Mouse (Mus musculus): ENCODE measurements around the gene Smco4. TPM values are rescaled to one million over a fixed set of nuclear protein-coding genes. Genes with fewer than 3 reads are reported as not detected.
"Not testable (repeated sequence)": the region's sequence is repeated elsewhere in the genome, so short reads cannot be mapped to it uniquely, and the experiment has no call there.

Gene Smco4
- polyA plus RNA-seq, 1 experiment, result 32.0 TPM

GRCm38 (mm10) chr9:15538979-15539533 is 45.8 kb downstream of the Smco4 start:
- DNase-seq, result no peak
- no peaks in the 10 kb centered on the region for H3K27me3 ChIP-seq (replicated peaks; ENCODE audit: control insufficient read depth, insufficient read depth, low read length)
- no peak overlapping the region for H3K27ac ChIP-seq (ENCODE audit: insufficient read depth, low read depth, low read length)
- peaks cover 7% of the 10 kb centered on the region; the same call in 1 of the 2 replicates for H3K4me1 ChIP-seq (ENCODE audit: control insufficient read depth, insufficient read depth, low read length)
- H3K4me3 ChIP-seq (ENCODE audit: insufficient read depth, low read depth, low read length), result no peak overlapping the region
- 88% methylated on average over 8 of the region's 8 CpGs for WGBS
- TF ChIP-seq CTCF (conservative IDR thresholded peaks at IDR 0.05; ENCODE audit: insufficient read depth, insufficient read length, low read depth, low read length) (no peak), POLR2A (IDR thresholded peaks at IDR 0.05; ENCODE audit: low read depth, low read length) (no peak)
- no peaks in the 10 kb centered on the region for H3K36me3 ChIP-seq (ENCODE audit: control insufficient read depth, insufficient read depth, low read length)

- 62% methylated on average over 5 of the region's 5 CpGs for WGBS
- Histone ChIP-seq H3K27me3 (replicated peaks; ENCODE audit: control insufficient read depth, insufficient read depth, low read length) (no peaks in the 10 kb centered on the region), H3K36me3 (ENCODE audit: control insufficient read depth, insufficient read depth, low read length) (no peaks in the 10 kb centered on the region), H3K4me1 (ENCODE audit: control insufficient read depth, insufficient read depth, low read length) (no peaks in the 10 kb centered on the region; the same call in 1 of the 2 replicates), H3K4me3 (ENCODE audit: insufficient read depth, low read depth, low read length) (no peak overlapping the region), H3K27ac (ENCODE audit: insufficient read depth, low read depth, low read length) (0 out of 2 replicates have a peak overlapping the region, but pooled peaks have one; percentile 20)
- no peak for TF ChIP-seq POLR2A (IDR thresholded peaks at IDR 0.05; ENCODE audit: low read depth, low read length)
- TF ChIP-seq CTCF (conservative IDR thresholded peaks at IDR 0.05; ENCODE audit: insufficient read depth, insufficient read length, low read depth, low read length), result no peak
- DNase-seq, result no peak
Observed at GRCm38 (mm10) chr9:15541735-15542354, 48.6 kb downstream of the Smco4 start.

DNA sequence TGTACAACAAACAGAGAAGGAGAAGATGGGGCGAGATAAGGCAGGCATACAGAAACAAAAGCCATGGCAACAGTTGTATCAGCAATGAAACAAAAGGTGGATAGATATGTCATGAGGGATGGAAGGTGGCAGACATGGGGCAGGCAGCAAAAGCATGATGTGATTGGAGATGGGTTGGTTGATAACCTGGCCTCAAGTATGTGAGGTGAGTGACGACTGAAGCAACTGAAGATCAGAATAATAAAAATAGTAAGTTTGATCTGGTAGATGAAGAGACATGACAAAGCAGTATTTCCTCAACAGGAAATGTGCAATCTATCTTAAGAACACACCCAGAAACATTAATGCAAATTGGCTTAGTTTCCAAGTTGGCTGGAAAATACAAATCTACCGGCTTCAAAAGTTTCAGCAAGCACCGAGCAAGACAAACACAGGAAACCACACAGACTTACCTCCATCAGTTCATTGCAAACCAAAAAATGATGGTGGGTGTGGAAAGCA is 57.3 kb downstream of the Smco4 start:
- H3K4me1 ChIP-seq (ENCODE audit: control insufficient read depth, insufficient read depth, low read length), result no peaks in the 10 kb centered on the region
- no peak for DNase-seq
- no peak overlapping the region for H3K27ac ChIP-seq (ENCODE audit: insufficient read depth, low read depth, low read length)
- no peaks in the 10 kb centered on the region for H3K27me3 ChIP-seq (replicated peaks; ENCODE audit: control insufficient read depth, insufficient read depth, low read length)
- no peaks in the 10 kb centered on the region for H3K36me3 ChIP-seq (ENCODE audit: control insufficient read depth, insufficient read depth, low read length)
- 73% methylated on average over 4 of the region's 4 CpGs for WGBS
- TF ChIP-seq CTCF (conservative IDR thresholded peaks at IDR 0.05; ENCODE audit: insufficient read depth, insufficient read length, low read depth, low read length) (no peak), POLR2A (IDR thresholded peaks at IDR 0.05; ENCODE audit: low read depth, low read length) (no peak)
- no peak overlapping the region for H3K4me3 ChIP-seq (ENCODE audit: insufficient read depth, low read depth, low read length)

GRCm38 (mm10) chr9:15551073-15551472 is 57.8 kb downstream of the Smco4 start:
- not testable (repeated sequence) for H3K27ac ChIP-seq (ENCODE audit: insufficient read depth, low read depth, low read length); H3K27me3 ChIP-seq (replicated peaks; ENCODE audit: control insufficient read depth, insufficient read depth, low read length); H3K4me3 ChIP-seq (ENCODE audit: insufficient read depth, low read depth, low read length); H3K36me3 ChIP-seq (ENCODE audit: control insufficient read depth, insufficient read depth, low read length); DNase-seq; H3K4me1 ChIP-seq (ENCODE audit: control insufficient read depth, insufficient read depth, low read length)
- WGBS, result 92% methylated on average over 6 of the region's 6 CpGs

GRCm38 (mm10) chr9:15551933-15552851 is 59.0 kb downstream of the Smco4 start:
- DNase-seq, result no peak
- Histone ChIP-seq H3K4me3 (ENCODE audit: insufficient read depth, low read depth, low read length) (no peak overlapping the region), H3K4me1 (ENCODE audit: control insufficient read depth, insufficient read depth, low read length) (no peaks in the 10 kb centered on the region), H3K36me3 (ENCODE audit: control insufficient read depth, insufficient read depth, low read length) (no peaks in the 10 kb centered on the region), H3K27me3 (replicated peaks; ENCODE audit: control insufficient read depth, insufficient read depth, low read length) (no peaks in the 10 kb centered on the region), H3K27ac (ENCODE audit: insufficient read depth, low read depth, low read length) (no peak overlapping the region)
- WGBS, result 72% methylated on average over 15 of the region's 15 CpGs
- TF ChIP-seq CTCF (conservative IDR thresholded peaks at IDR 0.05; ENCODE audit: insufficient read depth, insufficient read length, low read depth, low read length) (no peak), POLR2A (IDR thresholded peaks at IDR 0.05; ENCODE audit: low read depth, low read length) (no peak)

DNA sequence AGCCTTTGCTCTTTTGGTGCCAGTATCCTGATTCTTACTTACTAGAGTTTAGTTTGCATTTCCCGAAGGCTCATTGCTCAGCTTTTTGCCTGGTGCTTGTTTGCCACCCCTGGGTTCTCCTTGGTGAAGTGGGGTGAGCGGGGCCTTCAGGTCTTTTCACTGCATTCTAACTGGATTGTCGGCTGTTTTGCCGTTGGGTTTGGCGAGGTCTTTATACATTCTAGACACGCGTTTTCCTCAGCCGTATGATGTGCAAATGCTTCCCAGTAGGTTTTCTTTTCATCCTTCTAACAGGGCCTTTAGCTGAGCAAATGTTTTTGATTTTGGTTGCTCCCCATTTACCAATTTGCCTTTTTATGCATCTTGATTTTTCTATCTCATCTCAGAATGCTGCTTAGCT is 60.1 kb downstream of the Smco4 start:
- Histone ChIP-seq H3K4me3 (ENCODE audit: insufficient read depth, low read depth, low read length) (no peak overlapping the region), H3K27ac (ENCODE audit: insufficient read depth, low read depth, low read length) (no peak overlapping the region), H3K4me1 (ENCODE audit: control insufficient read depth, insufficient read depth, low read length) (no peaks in the 10 kb centered on the region), H3K27me3 (replicated peaks; ENCODE audit: control insufficient read depth, insufficient read depth, low read length) (no peaks in the 10 kb centered on the region), H3K36me3 (ENCODE audit: control insufficient read depth, insufficient read depth, low read length) (no peaks in the 10 kb centered on the region)
- WGBS, result 95% methylated on average over 8 of the region's 8 CpGs
- DNase-seq, result no peak
- no peak for TF ChIP-seq POLR2A (IDR thresholded peaks at IDR 0.05; ENCODE audit: low read depth, low read length)
- no peak for TF ChIP-seq CTCF (conservative IDR thresholded peaks at IDR 0.05; ENCODE audit: insufficient read depth, insufficient read length, low read depth, low read length)

DNA sequence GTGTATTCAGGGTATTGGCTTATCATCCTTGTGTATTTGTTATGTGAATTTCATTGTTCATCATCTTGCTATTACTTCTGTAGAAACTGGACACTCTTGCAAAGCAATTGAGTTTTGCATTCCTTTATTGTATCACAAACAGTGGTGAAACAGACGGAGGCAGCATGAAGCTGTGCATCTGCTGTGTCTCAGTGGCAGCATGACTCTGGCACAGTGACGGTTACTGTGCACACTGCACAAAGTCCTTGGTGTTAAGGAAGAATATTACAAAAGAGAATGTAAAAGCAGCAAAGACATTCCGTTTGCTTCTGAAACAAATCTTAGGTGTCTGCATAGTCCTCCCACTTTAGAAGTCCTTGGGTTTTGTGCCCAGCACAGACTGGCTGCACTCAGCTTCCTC is 67.2 kb downstream of the Smco4 start:
- H3K27me3 ChIP-seq (replicated peaks; ENCODE audit: control insufficient read depth, insufficient read depth, low read length), result no peaks in the 10 kb centered on the region; the same call in 1 of the 2 replicates
- H3K27ac ChIP-seq (ENCODE audit: insufficient read depth, low read depth, low read length), result no peak overlapping the region
- no peaks in the 10 kb centered on the region for H3K36me3 ChIP-seq (ENCODE audit: control insufficient read depth, insufficient read depth, low read length)
- H3K4me3 ChIP-seq (ENCODE audit: insufficient read depth, low read depth, low read length), result no peak overlapping the region
- TF ChIP-seq CTCF (conservative IDR thresholded peaks at IDR 0.05; ENCODE audit: insufficient read depth, insufficient read length, low read depth, low read length) (no peak), POLR2A (IDR thresholded peaks at IDR 0.05; ENCODE audit: low read depth, low read length) (no peak)
- no peaks in the 10 kb centered on the region for H3K4me1 ChIP-seq (ENCODE audit: control insufficient read depth, insufficient read depth, low read length)
- WGBS, result 76% methylated on average over 3 of the region's 3 CpGs
- DNase-seq, result no peak
